Mouse (Mus musculus): Measurements from ENCODE around the gene Snx25. TPM values are rescaled to one million over a fixed set of nuclear protein-coding genes. Genes with fewer than 3 reads are reported as not detected.

Snx25 gene
- total and polyA plus RNA-seq, 3 experiments: 20.0 to 23.1 TPM; not detected in 1

DNA sequence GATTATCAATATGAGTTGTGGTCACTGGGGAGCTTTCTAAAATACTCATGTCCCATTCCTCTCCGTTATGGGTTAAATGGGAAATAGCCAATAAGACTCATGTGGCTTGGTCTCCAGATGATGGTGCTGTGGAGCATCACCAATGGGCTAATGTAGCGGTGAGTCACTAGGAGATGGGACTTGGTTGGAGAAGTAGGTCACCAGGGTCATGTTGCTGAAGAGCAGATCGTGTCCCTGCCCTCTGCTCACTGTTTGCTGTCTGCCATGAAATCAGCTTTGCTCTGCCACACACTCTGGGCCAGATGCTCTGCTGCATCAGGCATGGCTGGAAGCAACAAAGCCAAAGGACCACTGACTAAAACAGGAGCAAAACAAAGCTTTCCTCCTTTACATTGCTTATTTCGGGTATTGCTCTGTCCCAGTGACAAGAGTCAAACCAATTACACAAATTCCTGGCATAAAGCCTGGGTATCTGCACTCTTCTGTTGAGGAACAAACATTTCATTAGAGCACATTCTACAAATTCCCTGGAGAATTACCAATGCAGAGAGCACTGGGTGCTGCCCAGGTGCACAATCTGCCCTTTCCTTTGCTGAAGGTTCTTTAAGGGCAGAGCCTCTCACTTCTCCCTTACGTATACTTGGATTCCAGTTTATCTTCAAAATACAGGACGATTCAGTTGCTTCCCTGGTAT is 59.1 kb downstream of the Snx25 start:
- Histone ChIP-seq H3K36me3 (ENCODE audit: control insufficient read depth in 1 of 2, insufficient read depth in 2 of 2, low read length in 2 of 2) (no peaks in the 10 kb centered on the region; a peak in 2 of 4 replicates), H3K27ac (ENCODE audit: control insufficient read depth, low read depth, low read length) (no peak overlapping the region), H3K4me3 (ENCODE audit: control insufficient read depth in 1 of 2, insufficient read depth in 1 of 2, low read depth in 2 of 2, low read length in 2 of 2) (no peak overlapping the region), H3K79me2 (ENCODE audit: control insufficient read depth, insufficient read depth, low read length, poor library complexity) (no peaks in the 10 kb centered on the region), H3K9me3 (replicated peaks; ENCODE audit: insufficient read depth, low read length) (no peaks in the 10 kb centered on the region), H3K27me3 (ENCODE audit: control insufficient read depth in 1 of 2, insufficient read depth in 2 of 2, low read length in 2 of 2) (no peaks in the 10 kb centered on the region), H3K4me1 (ENCODE audit: control insufficient read depth in 1 of 2, insufficient read depth in 2 of 2, low read length in 2 of 2) (0 out of 4 replicates have a peak, but pooled peaks cover 0 to 3% of the 10 kb centered on the region in 2 experiments), H3K9ac (ENCODE audit: control insufficient read depth, low read depth, low read length, poor library complexity, severe bottlenecking) (no peak overlapping the region)
- TF ChIP-seq POLR2AphosphoS5 (IDR thresholded peaks at IDR 0.05; ENCODE audit: borderline replicate concordance, low read depth, low read length) (no peak), RCOR1 (IDR thresholded peaks at IDR 0.05; ENCODE audit: low read depth, low read length) (no peak), CTCF (IDR thresholded peaks at IDR 0.05 in 2 of 3, conservative IDR thresholded peaks at IDR 0.05 in 1 of 3; ENCODE audit: control insufficient read depth in 1 of 3, insufficient read depth in 1 of 3, low read depth in 2 of 3, low read length in 3 of 3, poor library complexity in 1 of 3, severe bottlenecking in 1 of 3) (no peak; a peak in 1 of 6 replicates), USF1 (IDR thresholded peaks at IDR 0.05; ENCODE audit: low read depth, low read length) (no peak), CHD2 (IDR thresholded peaks at IDR 0.05; ENCODE audit: low read length) (no peak), JUND (IDR thresholded peaks at IDR 0.05; ENCODE audit: low read depth, low read length) (no peak), ZMIZ1 (IDR thresholded peaks at IDR 0.05; ENCODE audit: low read depth, low read length) (no peak), ELF1 (IDR thresholded peaks at IDR 0.05; ENCODE audit: low read depth, low read length) (no peak), RAD21 (IDR thresholded peaks at IDR 0.05; ENCODE audit: low read depth, low read length) (no peak), SMC3 (IDR thresholded peaks at IDR 0.05; ENCODE audit: low read depth, low read length) (no peak), E2F4 (IDR thresholded peaks at IDR 0.05; ENCODE audit: borderline replicate concordance, low read depth, low read length) (no peak), MYC (IDR thresholded peaks at IDR 0.05; ENCODE audit: low read depth, low read length) (no peak), SIN3A (IDR thresholded peaks at IDR 0.05; ENCODE audit: low read length) (no peak), ZC3H11A (IDR thresholded peaks at IDR 0.05; ENCODE audit: low read depth, low read length) (no peak), MXI1 (IDR thresholded peaks at IDR 0.05; ENCODE audit: low read depth, low read length) (no peak), HCFC1 (IDR thresholded peaks at IDR 0.05; ENCODE audit: low read depth, low read length) (no peak), CHD1 (IDR thresholded peaks at IDR 0.05; ENCODE audit: low read depth, low read length) (no peak), MAX (IDR thresholded peaks at IDR 0.05; ENCODE audit: low read length) (no peak), GATA1 (IDR thresholded peaks at IDR 0.05; ENCODE audit: low read depth, low read length) (no peak)
- DNase-seq (ENCODE audit: low read depth, low spot score): no peak

GRCm38 (mm10) chr8:46083141-46083540 is 68.8 kb downstream of the Snx25 start:
- H3K27me3 ChIP-seq (ENCODE audit: control insufficient read depth in 1 of 2, insufficient read depth in 2 of 2, low read length in 2 of 2): no peaks in the 10 kb centered on the region
- peaks cover 0 to 5% of the 10 kb centered on the region in 2 experiments; a peak in 1 of 4 replicates for H3K36me3 ChIP-seq (ENCODE audit: control insufficient read depth in 1 of 2, insufficient read depth in 2 of 2, low read length in 2 of 2)
- H3K9ac ChIP-seq (ENCODE audit: control insufficient read depth, low read depth, low read length, poor library complexity, severe bottlenecking): no peak overlapping the region
- no peak overlapping the region for H3K4me3 ChIP-seq (ENCODE audit: control insufficient read depth in 1 of 2, insufficient read depth in 1 of 2, low read depth in 2 of 2, low read length in 2 of 2)
- no peaks in the 10 kb centered on the region for H3K4me1 ChIP-seq (ENCODE audit: control insufficient read depth in 1 of 2, insufficient read depth in 2 of 2, low read length in 2 of 2)
- no peak for DNase-seq (ENCODE audit: low read depth, low spot score)
- H3K27ac ChIP-seq (ENCODE audit: control insufficient read depth, low read depth, low read length): no peak overlapping the region
- no peaks in the 10 kb centered on the region for H3K9me3 ChIP-seq (replicated peaks; ENCODE audit: insufficient read depth, low read length)
- H3K79me2 ChIP-seq (ENCODE audit: control insufficient read depth, insufficient read depth, low read length, poor library complexity): no peaks in the 10 kb centered on the region
- TF ChIP-seq KAT2A (conservative IDR thresholded peaks at IDR 0.05; ENCODE audit: low read depth, low read length) (no peak), MAFK (IDR thresholded peaks at IDR 0.05; ENCODE audit: borderline replicate concordance, low read depth, low read length) (no peak), JUND (IDR thresholded peaks at IDR 0.05; ENCODE audit: low read depth, low read length) (no peak), SMC3 (IDR thresholded peaks at IDR 0.05; ENCODE audit: low read depth, low read length) (no peak), RCOR1 (IDR thresholded peaks at IDR 0.05; ENCODE audit: low read depth, low read length) (no peak), USF2 (IDR thresholded peaks at IDR 0.05; ENCODE audit: borderline replicate concordance in 1 of 2, insufficient read depth in 1 of 2, low read depth in 1 of 2, low read length in 2 of 2) (no peak), MYC (IDR thresholded peaks at IDR 0.05; ENCODE audit: low read depth, low read length) (no peak), ZMIZ1 (IDR thresholded peaks at IDR 0.05; ENCODE audit: low read depth, low read length) (no peak), ZNF384 (IDR thresholded peaks at IDR 0.05; ENCODE audit: low read depth, low read length) (no peak), POLR2AphosphoS2 (IDR thresholded peaks at IDR 0.05; ENCODE audit: low read length) (no peak), TCF12 (IDR thresholded peaks at IDR 0.05; ENCODE audit: low read depth, low read length) (no peak), RAD21 (IDR thresholded peaks at IDR 0.05; ENCODE audit: low read depth, low read length) (no peak), HCFC1 (IDR thresholded peaks at IDR 0.05; ENCODE audit: low read depth, low read length) (no peak), GATA1 (IDR thresholded peaks at IDR 0.05; ENCODE audit: low read depth, low read length) (no peak), ZKSCAN1 (IDR thresholded peaks at IDR 0.05; ENCODE audit: low read depth, low read length) (no peak), MYB (IDR thresholded peaks at IDR 0.05; ENCODE audit: low read depth, low read length) (no peak), SIN3A (IDR thresholded peaks at IDR 0.05; ENCODE audit: low read length) (no peak), MXI1 (IDR thresholded peaks at IDR 0.05; ENCODE audit: low read depth, low read length) (no peak)

Measured in MEL (cell line).